Mouse (Mus musculus) liver, postnatal 0 days (tissue): ENCODE results near the gene Mmp25.

Source experiments
- CTCF ChIP-seq: sonication (generic); IDR thresholded peaks from 2 replicates; pipeline ENCODE4 v1.5.1; 2016; ENCODE audit warnings: antibody characterized with exemption, low read depth
- EP300 ChIP-seq: IDR thresholded peaks from 2 replicates; pipeline ENCODE4 v1.6.1; 2016; ENCODE audit warnings: antibody characterized with exemption, low read depth, mild to moderate bottlenecking

DNA sequence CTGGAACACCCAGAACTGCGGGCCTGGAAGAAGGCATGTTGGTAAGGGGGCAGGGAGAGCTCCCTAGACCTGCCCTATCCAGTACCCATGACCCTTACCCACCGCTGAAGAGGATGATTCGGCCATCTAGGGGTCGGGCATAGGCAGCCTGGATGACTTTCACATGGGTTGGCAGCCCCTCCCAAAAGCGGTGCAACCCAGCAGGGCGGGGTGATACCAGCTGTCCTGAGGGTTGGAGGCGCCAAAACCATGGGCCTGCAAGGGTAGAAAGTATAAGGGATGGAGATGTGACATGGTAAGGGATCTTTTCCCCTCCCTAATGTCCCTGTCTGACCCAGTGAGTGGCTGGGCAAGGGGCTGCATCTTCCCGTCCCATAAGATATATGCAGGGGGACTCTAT lies 13.8 kb downstream of the Mmp25 start:
- TF ChIP-seq CTCF (no peak), EP300 (no peak)
